7 mouse cellular contexts compared by ENCODE assay signal in genomic region chr2:30952824-30953490, GRCm38 (mm10). TPM values are rescaled to one million over a fixed set of nuclear protein-coding genes. Genes with fewer than 3 reads are reported as not detected.
DNase-seq lines count a peak whose midpoint lies in the region; ATAC-seq and TF ChIP-seq lines count a peak whose summit lies in the region.

Gene Tor1b (plus strand): TSS chr2:30952959.

- intact Hi-C loops in gastrocnemius, postnatal 36 days (cut with DNase I): no loop called here
- intact Hi-C loops in left cerebral cortex, postnatal 4 days (cut with DNase I): no loop called here

- peak; percentile 97 for TF ChIP-seq POLR2A in small intestine, adult 2 months (IDR thresholded peaks at IDR 0.05; ENCODE audit: low read depth, low read length)

- peak within 1 kb of the TSS; percentile 82 for H3K27ac ChIP-seq in intestine, embryonic 15.5 days
- H3K27ac ChIP-seq in midbrain, embryonic 12.5 days (replicated peaks): peak within 1 kb of the TSS; percentile 83
- H3K27ac ChIP-seq in small intestine, adult 2 months (ENCODE audit: insufficient read depth, low read depth, low read length): peak within 1 kb of the TSS; percentile 58

- ATAC-seq in intestine, embryonic 15.5 days: peak; percentile 95
- ATAC-seq in midbrain, embryonic 12.5 days (ENCODE audit: low FRiP score, low read depth): peak; percentile 88

- H3K9me3 ChIP-seq in intestine, embryonic 15.5 days: no peaks in the 10 kb centered on the region
- H3K9me3 ChIP-seq in midbrain, embryonic 12.5 days: no peaks in the 10 kb centered on the region

- no peak for TF ChIP-seq CTCF in small intestine, adult 2 months (IDR thresholded peaks at IDR 0.05; ENCODE audit: extremely low read depth, insufficient read length, insufficient replicate concordance, low read depth, low read length)

- under 1% methylated on average over 59 of the region's 60 CpGs for WGBS in intestine, embryonic 15.5 days
- WGBS in midbrain, embryonic 12.5 days: under 1% methylated on average over 58 of the region's 60 CpGs
- WGBS in small intestine, adult 2 months: under 1% methylated on average over 60 of the region's 60 CpGs

- H3K4me3 ChIP-seq in intestine, embryonic 15.5 days (replicated peaks): peak within 1 kb of the TSS; percentile 81
- peak within 1 kb of the TSS; percentile 95 for H3K4me3 ChIP-seq in midbrain, embryonic 12.5 days
- H3K4me3 ChIP-seq in small intestine, adult 2 months (ENCODE audit: low read depth, low read length): peak within 1 kb of the TSS; percentile 79

- H3K9ac ChIP-seq in intestine, embryonic 15.5 days: peak within 1 kb of the TSS; percentile 92
- H3K9ac ChIP-seq in midbrain, embryonic 12.5 days (replicated peaks): peak within 1 kb of the TSS; percentile 92

- peaks cover 18% of the 10 kb centered on the region for H3K36me3 ChIP-seq in intestine, embryonic 15.5 days
- H3K36me3 ChIP-seq in midbrain, embryonic 12.5 days: peaks cover 32% of the 10 kb centered on the region
- peaks cover 24% of the 10 kb centered on the region for H3K36me3 ChIP-seq in small intestine, adult 2 months (ENCODE audit: control insufficient read depth, insufficient read depth, low read length)

- peak within 1 kb of the TSS; percentile 84 for H3K4me2 ChIP-seq in intestine, embryonic 15.5 days (replicated peaks)
- peak within 1 kb of the TSS; percentile 92 for H3K4me2 ChIP-seq in midbrain, embryonic 12.5 days (replicated peaks)

- DNase-seq in adrenal gland, adult 8-10 months: peak; percentile 80
- DNase-seq in embryo, embryonic 11 days: peak; percentile 96
- peak; percentile 68 to 70 for DNase-seq in gastrocnemius, postnatal 36 days
- peak; percentile 86 for DNase-seq in left cerebral cortex, postnatal 4 days

- H3K4me1 ChIP-seq in intestine, embryonic 15.5 days (replicated peaks): peaks cover 19% of the 10 kb centered on the region
- peaks cover 27% of the 10 kb centered on the region for H3K4me1 ChIP-seq in midbrain, embryonic 12.5 days
- H3K4me1 ChIP-seq in small intestine, adult 2 months (ENCODE audit: control insufficient read depth, insufficient read depth, insufficient read length, low read length): peaks cover 12% of the 10 kb centered on the region

- H3K27me3 ChIP-seq in intestine, embryonic 15.5 days (replicated peaks): no peaks in the 10 kb centered on the region
- no peaks in the 10 kb centered on the region for H3K27me3 ChIP-seq in midbrain, embryonic 12.5 days
- no peaks in the 10 kb centered on the region for H3K27me3 ChIP-seq in small intestine, adult 2 months (ENCODE audit: control insufficient read depth, insufficient read depth, low read length)

RNA-seq across cellular contexts. Expression of gene Tor1b, which starts in this region (rescaled TPM):
- total RNA-seq in adrenal gland, adult 8-10 months (2022): 10 to 100 TPM; 60.4 to 66.7 (median 65.7) TPM
- total RNA-seq in gastrocnemius, postnatal 36 days (2021): 10 to 100 TPM; 19.0 to 22.7 TPM
- polyA plus RNA-seq in intestine, embryonic 15.5 days (2015; fragmentation: Nextera tagmentation; extraction: Ambion mirVana): 22.4 and 25.4 TPM in 2 replicates
- 10 to 100 TPM; 28.5 to 28.9 TPM for total RNA-seq in left cerebral cortex, postnatal 4 days (2021)
- 20.4 and 22.2 TPM in 2 replicates for polyA plus RNA-seq in midbrain, embryonic 12.5 days (2016; fragmentation: Nextera tagmentation; extraction: Ambion mirVana)
- polyA plus RNA-seq in small intestine, adult 2 months (2012; rRNA removed): 8.0 and 8.2 TPM in 2 replicates

Comparison
In these comparisons a context has a peak if more than half of its experiments do, and no peak if none do; other contexts are left out.
1. Peak in every context shown above with its lines: DNase-seq, ATAC-seq, H3K4me3 ChIP-seq and H3K27ac ChIP-seq.